8 mouse cellular contexts compared by ENCODE assay signal in the genomic region with DNA sequence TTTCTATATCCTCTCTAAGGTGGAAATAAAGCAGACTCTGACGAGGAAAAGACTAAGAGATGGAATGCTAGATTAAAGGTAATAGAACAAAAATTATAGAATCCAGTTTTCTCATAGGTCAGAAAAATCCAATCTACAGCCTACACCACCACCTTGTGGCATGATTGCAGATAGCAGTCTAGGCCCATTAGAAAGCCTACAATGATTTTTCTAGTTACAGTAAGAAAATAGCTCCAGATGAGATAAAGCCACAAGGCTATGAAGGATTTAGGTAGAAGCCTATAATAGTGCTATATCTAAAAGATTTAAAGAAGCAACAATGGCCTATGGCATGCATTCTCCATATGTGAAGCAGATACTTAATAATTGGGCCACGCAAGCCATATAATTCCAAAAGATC. TPM values are rescaled to one million over a fixed set of nuclear protein-coding genes. Genes with fewer than 3 reads are reported as not detected.
A peak's percentile ranks its signal among the peaks of the same experiment; 100 is the strongest.
DNase-seq lines count a peak whose midpoint lies in the region; ATAC-seq and TF ChIP-seq lines count a peak whose summit lies in the region.

No protein-coding gene starts in this region.

- no peaks in the 10 kb centered on the region for H3K9me3 ChIP-seq in kidney, embryonic 14.5 days (ENCODE audit: control insufficient read depth, low read length)
- no peaks in the 10 kb centered on the region for H3K9me3 ChIP-seq in ES-E14 (ENCODE audit: control insufficient read depth, insufficient read depth, low read depth, low read length)
- no peaks in the 10 kb centered on the region for H3K9me3 ChIP-seq in forebrain, embryonic 16.5 days (ENCODE audit: control insufficient read depth, low read length)
- H3K9me3 ChIP-seq in neural tube, embryonic 15.5 days (replicated peaks): no peaks in the 10 kb centered on the region

- H3K4me3 ChIP-seq in kidney, adult 2 months (ENCODE audit: insufficient read depth, low read depth, low read length): no peak overlapping the region
- H3K4me3 ChIP-seq in kidney, embryonic 14.5 days (ENCODE audit: low read length): no peak overlapping the region
- H3K4me3 ChIP-seq in ES-E14 (ENCODE audit: insufficient read depth in 1 of 2, low read depth in 1 of 2, low read length in 2 of 2, poor library complexity in 1 of 2, severe bottlenecking in 1 of 2): no peak overlapping the region
- no peak overlapping the region for H3K4me3 ChIP-seq in forebrain, embryonic 16.5 days (replicated peaks; ENCODE audit: low read length)
- no peak overlapping the region for H3K4me3 ChIP-seq in neural tube, embryonic 15.5 days (replicated peaks)

- H3K9ac ChIP-seq in kidney, embryonic 14.5 days (ENCODE audit: low read depth, low read length): no peak overlapping the region
- H3K9ac ChIP-seq in ES-E14 (ENCODE audit: insufficient read depth, low read depth, low read length, poor library complexity, severe bottlenecking): no peak overlapping the region
- no peak overlapping the region for H3K9ac ChIP-seq in forebrain, embryonic 16.5 days (replicated peaks; ENCODE audit: low read depth, low read length)
- H3K9ac ChIP-seq in neural tube, embryonic 15.5 days (replicated peaks): no peak overlapping the region

- in situ Hi-C loops in ES-E14 (cut with MboI; ENCODE audit: low sequenced_read_pairs in 2 of 2, unreplicated experiment in 2 of 2): loop anchor here in 1 of 2 experiments (25.0 kb wide), 2 partner anchors 522 to 772 kb away; no protein-coding TSS in a partner anchor

- no peaks in the 10 kb centered on the region for H3K27me3 ChIP-seq in kidney, adult 2 months (replicated peaks; ENCODE audit: control insufficient read depth, insufficient read depth, low read length)
- no peaks in the 10 kb centered on the region for H3K27me3 ChIP-seq in kidney, embryonic 14.5 days (ENCODE audit: control insufficient read depth, insufficient read depth, low read length)
- no peaks in the 10 kb centered on the region for H3K27me3 ChIP-seq in forebrain, embryonic 16.5 days (replicated peaks; ENCODE audit: control insufficient read depth, insufficient read depth, low read length)
- no peaks in the 10 kb centered on the region for H3K27me3 ChIP-seq in neural tube, embryonic 15.5 days (replicated peaks)

- peak; percentile 32 for TF ChIP-seq CTCF in kidney, adult 2 months (conservative IDR thresholded peaks at IDR 0.05; ENCODE audit: insufficient read depth, insufficient read length, low read depth, low read length)

- no peaks in the 10 kb centered on the region for H3K4me1 ChIP-seq in kidney, adult 2 months (ENCODE audit: control insufficient read depth, insufficient read depth, low read length)
- no peaks in the 10 kb centered on the region for H3K4me1 ChIP-seq in kidney, embryonic 14.5 days (ENCODE audit: control insufficient read depth, insufficient read depth, low read length)
- no peaks in the 10 kb centered on the region for H3K4me1 ChIP-seq in ES-E14 (ENCODE audit: control insufficient read depth in 2 of 2, insufficient read depth in 2 of 2, low read length in 2 of 2, poor library complexity in 1 of 2)
- peaks cover 3% of the 10 kb centered on the region for H3K4me1 ChIP-seq in forebrain, embryonic 16.5 days (replicated peaks; ENCODE audit: control insufficient read depth, insufficient read depth, low read length)
- H3K4me1 ChIP-seq in neural tube, embryonic 15.5 days: no peaks in the 10 kb centered on the region

- 63% methylated on average over 2 of the region's 2 CpGs for WGBS in kidney, adult 2 months
- 60% methylated on average over 2 of the region's 2 CpGs for WGBS in kidney, embryonic 14.5 days
- WGBS in forebrain, embryonic 16.5 days: 52% methylated on average over 2 of the region's 2 CpGs
- WGBS in neural tube, embryonic 15.5 days: 57% methylated on average over 2 of the region's 2 CpGs

- no peak for ATAC-seq in kidney, embryonic 14.5 days (ENCODE audit: low FRiP score, low TSS enrichment)
- ATAC-seq in forebrain, embryonic 16.5 days: peak; percentile 66
- ATAC-seq in neural tube, embryonic 15.5 days (ENCODE audit: low FRiP score): peak; percentile 73; the same call in 1 of the 2 replicates

- TF ChIP-seq POLR2A in kidney, adult 2 months (IDR thresholded peaks at IDR 0.05; ENCODE audit: low read depth, low read length): no peak

- H3K4me2 ChIP-seq in kidney, embryonic 14.5 days (replicated peaks; ENCODE audit: low read depth, low read length): no peak overlapping the region
- no peak overlapping the region for H3K4me2 ChIP-seq in forebrain, embryonic 16.5 days (ENCODE audit: low read length)
- H3K4me2 ChIP-seq in neural tube, embryonic 15.5 days: no peak overlapping the region

- H3K27ac ChIP-seq in kidney, adult 2 months (ENCODE audit: insufficient read depth, low read depth, low read length): no peak overlapping the region
- H3K27ac ChIP-seq in kidney, embryonic 14.5 days (ENCODE audit: low read depth, low read length): no peak overlapping the region
- H3K27ac ChIP-seq in ES-E14 (ENCODE audit: insufficient read depth, low read depth, low read length, poor library complexity, severe bottlenecking): no peak overlapping the region
- no peak overlapping the region for H3K27ac ChIP-seq in forebrain, embryonic 16.5 days (ENCODE audit: low read length)
- no peak overlapping the region for H3K27ac ChIP-seq in neural tube, embryonic 15.5 days (replicated peaks)

- DNase-seq in kidney, adult 2 months: peak; percentile 30
- DNase-seq in ES-E14 (ENCODE audit: low read depth, low spot score): no peak
- peak; percentile 48 for DNase-seq in adrenal gland, postnatal 14 days
- peak; percentile 12 to 54 for DNase-seq in layer of hippocampus, postnatal 36 days
- no peak for DNase-seq in urinary bladder, postnatal 4 days (ENCODE audit: low spot score in 2 of 2)

- H3K36me3 ChIP-seq in kidney, adult 2 months (ENCODE audit: control insufficient read depth, insufficient read depth, low read length): no peaks in the 10 kb centered on the region
- no peaks in the 10 kb centered on the region for H3K36me3 ChIP-seq in kidney, embryonic 14.5 days (ENCODE audit: control insufficient read depth, insufficient read depth, low read length)
- H3K36me3 ChIP-seq in ES-E14 (ENCODE audit: control insufficient read depth, insufficient read depth, low read length, poor library complexity, severe bottlenecking): no peaks in the 10 kb centered on the region
- no peaks in the 10 kb centered on the region for H3K36me3 ChIP-seq in forebrain, embryonic 16.5 days (ENCODE audit: control insufficient read depth, insufficient read depth)
- H3K36me3 ChIP-seq in neural tube, embryonic 15.5 days: no peaks in the 10 kb centered on the region

TF ChIP-seq in ES-E14, 5 proteins besides CTCF, POLR2A, EP300 and RAD21:
- peak; percentile 100 for TF ChIP-seq ZC3H11A (IDR thresholded peaks at IDR 0.05; ENCODE audit: borderline replicate concordance, low read depth, low read length)
- no peak for TF ChIP-seq MAFK (IDR thresholded peaks at IDR 0.05; ENCODE audit: insufficient read depth, low read depth, low read length)
- no peak for TF ChIP-seq CHD2 (IDR thresholded peaks at IDR 0.05; ENCODE audit: low read depth, low read length)
TF ChIP-seq in ES-E14: peak in this region for 1.

RNA-seq across cellular contexts. Expression of gene Nme8, which starts 13.6 kb away (rescaled TPM):
- not detected in 2 replicates for polyA plus RNA-seq in kidney, adult 2 months (2012; rRNA removed)
- not detected in 2 replicates for polyA plus RNA-seq in kidney, embryonic 14.5 days (2014; fragmentation: Nextera tagmentation; extraction: Ambion mirVana)
- total RNA-seq in ES-E14 (2012; rRNA removed): not detected in 2 replicates
- not detected in 2 replicates for total RNA-seq in adrenal gland, postnatal 14 days (2021)
- polyA plus RNA-seq in forebrain, embryonic 16.5 days (2015; fragmentation: Nextera tagmentation; extraction: Ambion mirVana): not detected in 2 replicates
- total RNA-seq in layer of hippocampus, postnatal 36 days (2021): not detected
- not detected in 2 replicates for polyA plus RNA-seq in neural tube, embryonic 15.5 days (2015; fragmentation: Nextera tagmentation; extraction: Ambion mirVana)

Comparison
In these comparisons a context has a peak if more than half of its experiments do, and no peak if none do; other contexts are left out.
1. DNase-seq: peak in kidney, adult 2 months (single experiment), adrenal gland, postnatal 14 days (single experiment) and layer of hippocampus, postnatal 36 days (2 of 2); none in ES-E14 (single experiment) and urinary bladder, postnatal 4 days (0 of 2).